Mouse (Mus musculus): Measurements from ENCODE around the gene Uba7.
A peak's percentile ranks its signal among the peaks of the same experiment; 100 is the strongest.

The Uba7 gene

DNA sequence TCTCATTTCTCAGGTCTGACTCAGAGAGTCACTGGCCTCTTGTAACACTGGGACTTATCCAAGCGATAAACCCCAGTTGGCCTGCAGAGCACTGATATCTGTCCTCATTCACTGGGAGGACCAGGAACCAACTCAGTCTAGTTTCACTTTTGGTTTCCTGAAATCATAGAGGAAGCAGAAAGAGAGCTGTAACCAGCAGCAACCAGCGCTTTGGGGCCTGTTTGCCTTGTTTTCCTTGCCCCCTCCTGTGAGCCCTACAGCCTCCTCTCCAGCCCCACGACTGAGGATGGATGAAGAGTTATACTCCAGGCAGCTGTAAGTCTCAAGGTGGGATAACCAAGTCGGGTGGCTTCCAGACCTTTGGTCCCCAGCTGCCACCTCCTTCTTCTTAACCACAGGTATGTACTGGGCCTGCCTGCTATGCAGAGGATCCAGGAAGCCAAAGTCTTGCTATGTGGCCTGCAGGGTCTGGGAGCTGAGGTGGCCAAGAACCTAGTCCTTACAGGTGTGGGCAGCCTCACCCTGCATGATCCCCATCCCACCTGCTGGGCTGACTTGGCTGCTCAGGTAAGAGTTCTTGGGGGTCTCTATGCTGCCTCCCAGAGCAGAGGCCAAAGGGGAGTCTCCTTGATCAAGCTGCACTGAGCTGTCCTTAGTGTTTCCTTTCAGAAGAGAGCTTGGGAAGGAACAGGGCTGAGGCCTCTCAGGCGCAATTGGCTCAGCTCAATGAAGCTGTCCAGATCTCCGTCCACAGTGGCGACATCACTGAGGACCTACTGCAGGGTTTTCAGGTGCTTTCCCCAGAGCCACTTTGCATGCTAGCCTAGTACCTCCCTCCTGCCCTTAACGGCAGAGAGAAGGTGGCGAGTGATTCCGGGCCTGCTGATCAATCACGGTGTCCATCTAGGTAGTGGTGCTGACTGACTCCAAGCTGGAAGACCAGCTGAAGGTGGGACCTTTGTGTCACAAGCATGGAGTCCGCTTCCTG, at the start of gene Uba7:
Uba7 (plus strand) TSS at position 107 of the 988 bp plus-strand sequence.
- no peak for DNase-seq (ENCODE audit: low spot score)

DNA sequence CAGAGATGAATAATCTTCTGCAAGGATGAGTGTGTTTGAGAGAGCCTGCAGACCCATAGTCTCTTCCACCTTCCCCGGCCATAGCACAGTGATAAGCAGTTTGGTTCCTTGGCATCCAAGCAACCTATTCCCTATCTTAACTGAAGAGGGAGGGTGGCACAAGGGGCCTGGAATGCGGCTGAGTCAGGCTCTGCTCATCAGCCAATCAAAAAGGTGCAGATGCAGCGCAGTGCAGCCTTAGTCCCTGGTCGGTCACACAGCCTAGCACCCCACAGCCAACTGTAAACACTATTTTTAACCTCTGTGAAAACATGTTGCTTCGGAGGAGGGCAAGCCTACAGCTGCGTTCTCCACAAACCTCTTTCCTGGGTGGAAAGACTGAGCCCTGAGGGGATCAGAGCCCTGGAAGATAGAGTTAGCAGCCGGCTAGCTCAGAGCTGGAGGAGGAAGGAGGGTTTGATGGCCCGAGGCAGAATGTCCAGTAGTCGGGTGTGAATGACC, 48.3 kb upstream of the Uba7 start:
- no peak for DNase-seq (ENCODE audit: low spot score)

DNA sequence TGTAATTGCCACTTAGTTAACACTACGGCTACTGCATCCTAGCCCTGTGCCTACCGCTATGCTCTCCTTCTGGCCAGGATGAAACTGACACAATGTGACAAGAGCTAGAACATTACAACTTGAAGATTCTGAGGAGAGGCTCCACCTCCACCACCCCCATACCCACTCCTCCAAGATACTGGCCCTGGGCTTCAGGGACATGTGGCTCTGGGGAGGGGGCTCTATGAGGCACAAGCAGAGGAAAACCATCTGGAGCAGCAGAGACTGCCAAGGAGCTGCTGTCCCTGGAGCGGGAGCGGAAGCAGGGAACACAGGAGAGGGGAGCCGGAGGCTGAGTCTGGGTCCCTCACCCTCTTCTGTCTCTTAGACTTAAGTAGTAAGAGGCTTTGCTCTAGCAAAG, 47.6 kb upstream of the Uba7 start:
- no peak for DNase-seq (ENCODE audit: low spot score)

DNA sequence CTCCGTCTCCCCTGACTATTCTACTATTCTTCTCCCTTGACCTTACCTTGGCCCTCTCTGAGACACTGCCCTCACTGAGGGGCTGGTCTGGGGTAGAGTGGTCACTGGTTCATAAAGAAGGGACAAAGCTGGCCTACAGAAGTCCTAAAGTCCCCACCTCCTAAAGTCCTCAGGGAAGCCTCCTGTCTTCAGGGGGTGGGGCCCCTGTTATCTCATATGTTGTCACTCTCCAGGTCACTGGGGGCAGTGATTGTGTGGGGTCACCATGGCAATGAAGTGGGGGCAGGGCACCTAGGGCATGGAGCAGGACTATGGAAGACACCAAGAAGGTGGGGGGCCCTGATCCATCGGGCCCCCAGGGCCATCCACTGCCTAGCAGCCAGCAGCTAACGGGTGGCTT, 47.1 kb upstream of the Uba7 start, which contains the start of gene Actl11:
Actl11 (plus strand) TSS at position 301 of the 400 bp plus-strand sequence.
- no peak for DNase-seq (ENCODE audit: low spot score)

DNA sequence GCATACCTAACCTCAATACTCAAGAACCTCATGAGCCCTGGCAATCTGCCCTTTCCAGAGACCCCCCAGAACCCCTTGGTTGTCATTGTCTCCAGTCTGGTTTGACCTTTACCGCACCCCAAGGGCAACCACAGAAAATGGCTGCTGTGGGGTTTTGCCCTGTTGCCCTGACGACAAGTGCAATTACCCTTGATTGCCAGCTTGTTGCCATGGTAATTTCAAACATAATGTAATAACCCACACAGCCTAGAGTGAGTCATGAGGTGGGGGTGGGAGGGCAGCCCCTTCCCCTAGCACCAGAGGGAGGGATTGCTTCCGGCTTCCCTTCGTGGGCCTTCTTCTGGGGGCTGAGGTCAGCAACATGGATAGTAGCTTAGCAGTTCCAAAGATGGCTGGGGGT, 43.1 kb upstream of the Uba7 start:
- no peak for DNase-seq (ENCODE audit: low spot score)

DNA sequence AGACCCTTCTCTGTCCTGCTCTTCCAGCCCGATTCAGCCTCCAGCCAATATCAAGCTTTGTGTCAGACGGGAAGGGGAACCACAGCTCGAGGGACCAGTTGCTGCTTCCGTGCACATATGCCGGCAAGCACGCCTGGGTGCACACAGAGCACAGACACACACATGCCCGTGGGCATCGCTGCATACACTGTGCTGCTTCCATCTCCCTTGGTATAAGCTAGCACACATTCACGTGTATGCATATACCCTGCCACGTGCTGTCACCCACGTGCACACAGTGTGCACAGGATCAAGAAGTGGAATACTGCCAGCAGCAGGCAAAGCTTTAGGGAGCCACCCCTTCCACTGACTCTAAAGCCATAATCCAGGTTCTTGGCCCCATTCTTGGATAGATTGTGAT, 41.2 kb upstream of the Uba7 start:
- no peak for DNase-seq (ENCODE audit: low spot score)

DNA sequence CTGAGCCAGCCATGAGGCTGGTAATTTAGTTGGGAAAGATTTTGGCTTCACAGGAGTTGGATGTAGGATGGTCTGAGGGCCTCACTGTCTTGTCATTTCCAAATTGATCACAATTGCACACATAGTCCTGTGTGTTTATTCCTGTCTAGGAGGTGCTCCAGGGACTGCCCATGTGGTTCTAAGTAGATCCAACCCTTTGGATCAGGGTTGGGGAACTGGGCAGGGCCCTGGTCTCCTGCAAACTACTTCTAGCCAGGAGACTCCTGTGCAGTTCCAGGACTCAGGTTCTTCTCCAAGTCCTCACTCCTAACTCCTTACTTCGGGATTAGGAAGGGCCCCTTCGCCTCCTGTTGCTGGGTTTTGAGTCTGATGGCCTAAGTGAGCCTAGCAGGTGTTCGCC, 39.9 kb upstream of the Uba7 start, which contains the start of gene Camkv:
Camkv (plus strand) TSS at position 301 of the 400 bp plus-strand sequence.
- DNase-seq (ENCODE audit: low spot score) = no peak

DNA sequence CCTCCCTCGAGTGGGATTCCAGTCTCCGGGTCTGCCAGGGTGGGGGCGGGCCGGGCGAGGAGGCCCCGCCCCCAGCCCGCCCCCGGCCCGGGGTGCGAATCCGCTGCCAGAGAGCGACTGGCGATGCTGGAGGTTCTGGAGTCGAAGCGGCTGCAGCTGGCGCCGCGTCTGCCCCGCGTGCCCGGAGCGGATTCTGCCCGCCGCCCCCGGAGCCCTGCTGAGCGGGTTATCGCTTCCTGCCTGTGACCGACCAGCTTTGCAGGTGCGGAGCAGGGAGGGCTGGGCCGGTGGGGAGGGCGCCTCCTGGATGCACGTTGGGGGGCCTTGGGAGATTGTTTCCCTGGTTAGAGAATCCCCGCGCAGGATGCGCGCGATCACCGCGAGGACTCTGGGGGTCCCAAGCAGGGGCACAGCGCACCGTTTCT, 39.5 kb upstream of the Uba7 start:
- DNase-seq (ENCODE audit: low spot score) = no peak

DNA sequence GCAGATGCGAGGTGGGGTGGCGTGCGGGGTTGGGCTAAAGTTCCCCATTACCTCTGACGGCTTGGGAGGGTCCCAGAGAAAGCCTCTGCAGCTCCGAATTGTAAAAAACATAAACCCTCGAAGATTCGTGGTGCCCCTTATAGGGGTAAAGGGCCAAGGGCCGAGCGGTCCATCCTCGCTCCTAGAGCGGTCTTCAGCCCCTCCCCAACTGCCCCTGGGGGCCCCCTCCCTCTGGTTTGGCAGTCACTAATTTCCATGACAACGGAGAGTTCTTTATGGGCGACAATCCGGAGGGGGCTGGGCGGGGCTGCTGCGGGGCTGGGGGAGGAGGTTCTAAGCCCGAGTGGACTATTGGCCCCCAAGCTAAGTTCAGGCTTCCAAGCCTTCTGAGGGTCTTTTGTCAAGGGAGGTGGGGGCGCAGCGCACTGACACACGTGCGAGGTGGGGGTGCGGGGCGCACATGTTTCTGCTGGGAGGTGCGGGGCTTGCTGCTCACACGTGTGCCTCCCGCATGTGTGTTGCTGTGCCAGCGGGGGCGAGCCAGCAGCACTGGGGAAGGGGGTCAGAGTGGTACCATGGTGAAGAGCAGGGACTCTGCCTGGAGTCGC, 39.0 kb upstream of the Uba7 start:
- no peak for DNase-seq (ENCODE audit: low spot score)

DNA sequence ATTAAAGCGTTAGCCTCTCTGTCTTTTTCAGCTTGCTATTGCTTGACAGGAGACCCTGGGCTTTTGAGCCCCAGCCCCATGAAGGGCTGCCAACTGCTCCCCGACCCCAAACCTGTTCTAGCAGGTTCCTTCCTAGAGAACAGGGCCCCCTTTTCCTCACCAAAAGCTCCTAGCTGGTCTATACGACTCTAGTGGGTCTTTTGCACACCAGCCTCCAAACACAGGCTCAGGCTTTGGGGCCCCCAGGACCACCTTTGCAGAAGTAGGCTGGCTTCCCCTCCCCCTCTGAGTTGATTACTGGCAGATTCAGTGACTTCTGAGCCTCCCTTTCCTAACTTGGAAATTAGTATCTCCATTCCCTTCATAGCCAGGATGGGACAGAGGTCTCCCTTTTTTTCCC, 38.5 kb upstream of the Uba7 start:
- no peak for DNase-seq (ENCODE audit: low spot score)

DNA sequence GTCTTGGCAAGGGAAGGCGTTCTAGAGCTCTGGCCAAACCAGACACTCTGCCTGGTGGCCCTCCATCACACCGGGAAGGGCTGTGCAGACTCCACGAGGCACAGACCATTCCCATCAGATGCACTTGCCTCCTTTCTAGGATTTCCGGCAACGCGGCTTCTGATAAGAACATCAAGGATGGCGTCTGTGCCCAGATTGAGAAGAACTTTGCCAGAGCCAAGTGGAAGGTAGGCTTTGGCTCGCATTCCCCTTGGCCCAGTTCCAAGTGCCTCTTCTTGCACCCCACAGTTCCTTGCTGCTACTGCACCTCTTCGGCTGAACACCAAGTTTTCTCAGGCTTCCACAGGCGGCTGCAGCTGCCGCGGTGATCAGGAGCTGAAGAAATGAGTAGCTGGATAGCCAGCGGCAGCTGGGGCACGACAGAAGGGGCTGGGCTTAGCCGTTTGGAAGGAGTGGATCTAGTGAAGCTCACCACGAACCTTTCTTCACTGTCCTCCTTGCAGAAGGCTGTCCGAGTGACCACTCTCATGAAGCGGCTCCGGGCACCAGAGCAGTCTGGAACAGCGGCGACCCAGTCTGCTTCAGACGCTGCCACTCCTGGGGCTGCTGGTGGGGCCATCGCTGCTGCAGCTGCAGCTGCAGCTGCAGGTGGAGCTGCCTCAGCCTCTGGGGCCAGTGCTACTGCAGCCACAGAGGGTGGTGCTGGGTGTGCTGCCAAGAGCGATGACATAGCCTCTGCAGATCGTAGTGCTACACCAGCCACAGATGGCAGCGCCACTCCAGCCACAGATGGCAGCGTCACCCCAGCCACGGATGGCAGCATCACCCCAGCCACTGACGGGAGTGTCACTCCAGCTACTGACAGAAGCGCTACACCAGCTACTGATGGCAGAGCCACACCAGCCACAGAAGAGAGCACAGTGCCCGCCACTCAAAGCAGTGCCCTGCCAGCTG, 27.8 kb upstream of the Uba7 start:
- no peak for DNase-seq (ENCODE audit: low spot score)

DNA sequence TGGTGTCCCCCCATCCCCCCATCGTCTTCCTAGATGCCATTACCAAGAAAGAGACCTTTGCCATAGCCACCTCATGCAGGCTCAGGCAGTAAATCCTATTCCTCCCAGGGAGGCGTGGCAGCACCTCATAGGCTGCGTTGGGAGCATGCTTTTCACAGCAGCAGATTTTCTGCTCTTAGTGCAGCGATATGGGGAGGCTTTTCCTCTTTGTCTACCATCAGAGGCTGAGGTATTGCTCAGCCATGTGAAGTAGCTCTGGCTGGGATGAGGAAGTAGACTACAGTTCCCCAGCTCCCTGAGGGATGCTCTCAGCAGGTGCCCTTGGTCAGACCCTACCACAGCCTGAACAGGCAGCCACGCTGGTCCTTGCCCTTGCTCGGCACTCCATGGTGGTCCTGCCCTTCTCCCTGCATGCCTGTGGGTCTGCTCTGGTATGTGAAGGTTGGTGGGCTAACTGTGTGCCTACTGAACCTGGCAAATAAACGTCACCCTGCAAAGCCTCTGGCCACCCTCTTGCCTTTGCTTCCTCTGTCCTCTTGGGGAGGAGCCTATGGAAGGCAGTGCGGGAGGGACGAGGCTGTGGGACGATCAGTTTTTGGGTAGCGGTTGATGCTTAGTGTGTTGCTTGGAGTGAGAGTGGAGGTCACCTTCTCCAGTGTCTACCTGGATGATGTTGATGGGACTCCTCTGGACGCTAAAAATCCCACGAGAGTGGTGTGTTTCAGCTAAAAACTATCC, 26.0 kb upstream of the Uba7 start:
- no peak for DNase-seq (ENCODE audit: low spot score)

DNA sequence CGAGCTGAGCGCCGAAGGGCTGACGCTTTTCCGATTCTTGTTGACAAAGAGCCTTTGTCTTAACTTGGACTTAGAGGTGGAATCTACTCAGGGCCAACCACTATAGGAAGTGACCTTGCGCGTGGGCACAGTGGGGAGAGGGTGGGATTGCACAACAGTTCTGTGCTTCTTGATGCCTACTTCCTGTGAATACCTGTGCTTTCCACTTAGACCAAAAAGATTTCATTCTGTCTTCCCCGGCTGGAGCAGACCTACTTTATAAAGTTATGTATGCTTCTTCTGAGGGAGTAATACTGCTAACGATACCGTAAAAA, 25.4 kb upstream of the Uba7 start, which contains the start of gene Traip:
Traip (plus strand) TSS at position 215 of the 314 bp plus-strand sequence.
- DNase-seq (ENCODE audit: low spot score) = no peak

DNA sequence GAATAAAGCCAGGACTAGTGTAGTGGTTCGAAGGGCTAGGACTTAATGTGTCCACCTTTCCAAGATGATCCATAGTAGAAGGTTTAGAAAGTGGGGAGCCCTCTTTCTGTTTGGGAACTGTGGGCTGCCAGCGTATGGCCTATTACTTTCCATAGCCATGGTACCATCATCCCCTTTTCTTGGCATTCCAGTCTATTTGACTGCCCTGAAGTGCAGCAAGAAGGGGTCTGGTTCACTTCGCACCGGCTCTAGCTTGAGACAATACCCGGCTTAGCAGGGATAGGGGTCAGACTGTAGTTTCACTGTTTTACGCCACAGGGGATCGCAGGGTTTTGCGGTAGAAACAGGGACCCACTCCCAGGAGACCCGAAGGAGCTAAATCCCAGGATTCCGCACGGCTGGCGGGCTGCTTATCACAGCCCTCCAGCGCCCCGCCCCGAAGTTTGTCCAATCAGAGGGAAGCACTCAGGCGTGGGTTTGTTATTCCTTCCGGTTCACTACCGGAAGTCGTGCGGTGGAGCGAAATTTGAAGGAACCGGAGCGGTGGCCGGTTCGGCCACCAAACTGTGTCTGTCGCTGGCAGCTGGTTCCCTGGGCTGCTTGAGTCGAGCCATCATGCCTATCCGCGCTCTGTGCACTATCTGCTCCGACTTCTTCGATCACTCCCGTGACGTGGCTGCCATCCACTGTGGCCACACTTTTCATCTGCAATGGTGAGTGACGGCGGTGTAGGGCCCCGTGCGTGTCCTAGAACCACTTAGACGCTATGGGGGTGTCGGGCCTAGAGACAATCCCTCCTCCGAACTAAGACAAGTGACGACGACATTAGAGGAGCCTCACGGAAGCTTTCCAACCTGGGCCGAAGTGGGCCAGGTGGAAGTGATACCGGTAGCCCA, 24.6 kb upstream of the Uba7 start:
- peak; percentile 88 for DNase-seq (ENCODE audit: low spot score)

DNA sequence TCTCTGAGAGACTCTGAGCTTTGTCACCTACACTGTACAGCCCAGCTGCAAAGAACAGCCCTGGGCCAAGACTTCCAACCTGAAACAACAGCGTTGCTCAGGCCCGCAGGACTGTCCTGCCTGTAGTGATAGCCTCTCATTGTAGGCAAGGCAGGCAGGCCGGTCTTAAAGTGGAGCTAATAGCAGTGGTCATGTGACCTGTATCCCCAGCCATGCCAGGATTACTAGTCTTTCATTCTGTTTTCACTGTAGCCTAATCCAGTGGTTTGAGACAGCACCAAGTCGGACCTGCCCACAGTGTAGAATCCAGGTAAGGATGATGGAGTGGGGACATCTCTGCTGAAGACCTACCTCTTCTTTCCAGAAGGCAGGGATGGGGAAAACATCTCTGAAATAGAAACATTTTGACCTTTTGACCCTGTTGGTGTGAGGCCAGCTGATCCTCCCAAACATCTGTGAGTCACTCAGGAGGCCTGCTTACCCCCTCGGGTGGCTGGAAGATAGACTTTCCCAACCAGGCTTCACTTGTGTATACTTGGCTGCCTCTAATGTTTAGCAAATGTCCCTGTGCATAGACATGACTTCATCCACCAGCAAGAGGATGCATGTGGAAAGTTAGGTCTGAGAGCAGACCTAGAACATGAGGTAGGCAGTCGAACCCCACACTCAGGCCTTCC, 19.6 kb upstream of the Uba7 start:
- no peak for DNase-seq (ENCODE audit: low spot score)

DNA sequence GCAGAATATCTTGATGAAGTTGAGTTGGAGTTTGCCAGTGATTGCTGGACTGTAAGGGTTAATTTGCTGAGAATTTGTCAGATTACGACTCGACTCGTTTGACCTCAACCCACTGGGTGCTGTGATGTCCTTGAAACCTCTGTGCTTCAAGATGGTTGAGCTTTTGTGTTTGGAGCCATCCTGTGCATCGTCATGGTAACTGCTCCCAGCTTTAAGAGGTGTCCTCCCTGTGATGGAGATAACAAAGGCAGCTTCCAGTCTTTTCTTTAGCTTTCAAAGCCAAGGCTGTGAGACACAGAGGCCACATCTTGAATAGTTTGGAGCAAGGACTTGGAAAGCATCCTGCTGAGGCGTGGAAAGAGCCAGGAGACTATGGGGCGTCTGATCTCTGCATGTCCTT, 18.2 kb upstream of the Uba7 start:
- no peak for DNase-seq (ENCODE audit: low spot score)

DNA sequence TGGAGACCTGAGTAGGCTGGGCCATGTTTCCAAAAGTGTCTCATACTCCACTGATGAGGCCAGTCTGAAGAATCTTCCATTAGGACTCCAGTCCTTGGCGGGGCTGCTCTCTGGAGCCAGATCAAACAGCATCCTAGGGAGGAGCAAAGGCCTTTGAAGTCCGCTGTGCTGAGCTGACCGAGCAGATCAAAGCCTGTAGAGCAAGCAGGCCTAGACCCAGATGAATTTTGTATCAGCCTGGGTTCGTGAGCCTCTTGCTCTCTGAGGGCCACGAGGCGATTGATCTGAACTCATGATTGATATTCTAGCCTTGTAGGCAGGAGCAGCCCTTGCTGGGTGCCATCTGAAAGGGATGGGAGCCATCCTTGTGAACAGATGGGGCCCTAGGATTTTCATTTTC, 15.4 kb upstream of the Uba7 start:
- DNase-seq (ENCODE audit: low spot score) = no peak

DNA sequence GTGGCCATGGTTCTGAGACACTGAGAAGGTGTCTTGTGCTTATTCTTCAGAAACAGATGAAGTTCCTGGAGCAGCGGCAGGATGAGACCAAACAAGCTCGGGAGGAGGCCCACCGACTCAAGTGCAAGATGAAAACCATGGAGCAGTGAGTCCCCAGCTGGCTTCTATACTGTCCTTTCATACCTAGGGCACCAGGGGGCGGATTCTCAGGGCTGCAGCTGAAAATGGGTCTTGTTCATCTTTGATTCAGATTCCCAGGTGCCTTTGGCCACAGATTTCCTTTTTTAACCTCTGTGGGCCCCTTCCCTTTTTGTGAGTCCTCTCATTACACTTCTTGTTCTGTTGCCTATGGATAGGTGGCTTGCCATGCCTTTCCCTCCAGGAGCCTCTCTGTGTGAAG, 14.4 kb upstream of the Uba7 start:
- DNase-seq (ENCODE audit: low spot score) = no peak

DNA sequence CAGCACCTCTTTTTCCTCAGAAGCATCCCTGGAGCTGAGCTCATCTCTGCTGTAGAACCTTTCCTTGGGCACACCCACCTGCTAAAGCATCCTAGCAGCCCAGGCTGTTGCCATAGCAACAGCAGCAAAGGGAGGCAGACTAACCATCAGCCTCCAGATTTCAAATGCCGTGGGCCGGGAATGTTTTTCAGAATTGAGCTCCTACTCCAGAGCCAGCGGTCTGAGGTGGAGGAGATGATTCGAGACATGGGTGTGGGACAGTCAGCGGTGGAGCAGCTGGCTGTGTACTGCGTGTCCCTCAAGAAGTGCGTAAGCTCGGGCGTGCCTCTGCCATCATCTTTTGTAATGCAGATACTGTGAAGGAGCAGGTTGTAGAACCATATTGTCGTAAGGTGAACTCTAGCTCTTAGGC, 13.9 kb upstream of the Uba7 start:
- no peak for DNase-seq (ENCODE audit: low spot score)

DNA sequence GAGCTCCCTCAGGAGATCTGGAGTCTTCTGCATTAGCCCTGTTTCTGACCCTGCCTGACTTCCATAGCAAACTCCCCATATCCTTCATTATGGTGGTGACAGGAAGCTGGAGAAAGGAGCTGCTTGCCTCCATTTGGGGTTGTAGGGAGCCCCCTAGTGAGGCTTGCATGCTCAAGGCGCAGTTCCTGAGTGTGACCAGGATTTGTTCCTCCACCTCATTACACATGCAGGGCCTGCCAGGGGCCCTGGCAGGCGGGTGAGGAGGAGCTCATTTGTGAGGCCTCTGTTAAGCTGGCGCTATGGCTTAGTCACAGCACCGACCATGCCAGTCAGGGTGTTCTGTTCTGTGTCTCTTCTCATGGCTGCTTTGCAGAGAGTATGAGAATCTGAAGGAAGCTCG, 13.4 kb upstream of the Uba7 start:
- no peak for DNase-seq (ENCODE audit: low spot score)
